Mouse (Mus musculus): ENCODE measurements around the gene Pdha2. TPM values are rescaled to one million over a fixed set of nuclear protein-coding genes. Genes with fewer than 3 reads are reported as not detected.

Pdha2 gene
- total and polyA plus RNA-seq, 2 experiments, result not detected

GRCm38 (mm10) chr3:141222339-141222738, 10.2 kb upstream of the Pdha2 start:
- Histone ChIP-seq H3K27ac (replicated peaks; ENCODE audit: insufficient read depth, low read depth, low read length) (no peak overlapping the region), H3K9ac (ENCODE audit: low read depth, low read length) (no peak overlapping the region), H3K4me3 (ENCODE audit: insufficient read depth, low read depth, low read length) (no peak overlapping the region), H3K27me3 (ENCODE audit: control insufficient read depth, insufficient read depth, low read length) (no peaks in the 10 kb centered on the region), H3K4me1 (ENCODE audit: control insufficient read depth, insufficient read depth, low read length) (no peaks in the 10 kb centered on the region), H3K79me2 (ENCODE audit: control insufficient read depth, insufficient read depth, low read length) (no peaks in the 10 kb centered on the region), H3K36me3 (ENCODE audit: control insufficient read depth, insufficient read depth, low read length) (no peaks in the 10 kb centered on the region)
- WGBS, result 39% methylated on average over 1 of the region's 1 CpGs
- TF ChIP-seq POLR2A (IDR thresholded peaks at IDR 0.05; ENCODE audit: extremely low read depth, insufficient read depth, low read length) (no peak), CTCF (IDR thresholded peaks at IDR 0.05; ENCODE audit: low read depth, low read length) (no peak)
- no peak for DNase-seq (ENCODE audit: extremely low read depth, low read depth, low spot score)

DNA sequence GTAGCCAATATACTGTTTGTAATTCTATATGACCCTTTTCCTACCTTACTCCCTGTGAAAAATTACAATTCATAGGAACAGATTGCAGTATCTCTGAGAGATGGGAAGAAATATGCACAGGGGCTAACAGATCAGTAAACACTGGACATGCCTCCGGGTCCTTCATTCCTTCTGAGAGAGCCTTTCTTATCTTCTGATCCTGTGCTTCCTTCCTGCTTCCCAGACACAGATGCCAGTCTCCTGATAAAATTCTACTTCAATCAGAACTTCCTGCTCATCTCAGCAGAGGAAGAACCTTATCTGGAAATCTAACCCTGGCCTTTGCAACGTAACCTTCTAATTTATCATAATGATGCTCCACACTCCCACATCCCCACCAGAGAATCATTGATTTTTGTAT, 6.4 kb upstream of the Pdha2 start:
- no peaks in the 10 kb centered on the region for H3K79me2 ChIP-seq (ENCODE audit: control insufficient read depth, insufficient read depth, low read length)
- no peak overlapping the region for H3K9ac ChIP-seq (ENCODE audit: low read depth, low read length)
- H3K4me1 ChIP-seq (ENCODE audit: control insufficient read depth, insufficient read depth, low read length), result no peaks in the 10 kb centered on the region
- WGBS, result 55% methylated on average over 2 of the region's 2 CpGs
- no peaks in the 10 kb centered on the region for H3K27me3 ChIP-seq (ENCODE audit: control insufficient read depth, insufficient read depth, low read length)
- no peak for TF ChIP-seq POLR2A (IDR thresholded peaks at IDR 0.05; ENCODE audit: extremely low read depth, insufficient read depth, low read length)
- no peak for TF ChIP-seq CTCF (IDR thresholded peaks at IDR 0.05; ENCODE audit: low read depth, low read length)
- no peaks in the 10 kb centered on the region for H3K36me3 ChIP-seq (ENCODE audit: control insufficient read depth, insufficient read depth, low read length)
- H3K27ac ChIP-seq (replicated peaks; ENCODE audit: insufficient read depth, low read depth, low read length), result no peak overlapping the region
- H3K4me3 ChIP-seq (ENCODE audit: insufficient read depth, low read depth, low read length), result no peak overlapping the region
- no peak for DNase-seq (ENCODE audit: extremely low read depth, low read depth, low spot score)

DNA sequence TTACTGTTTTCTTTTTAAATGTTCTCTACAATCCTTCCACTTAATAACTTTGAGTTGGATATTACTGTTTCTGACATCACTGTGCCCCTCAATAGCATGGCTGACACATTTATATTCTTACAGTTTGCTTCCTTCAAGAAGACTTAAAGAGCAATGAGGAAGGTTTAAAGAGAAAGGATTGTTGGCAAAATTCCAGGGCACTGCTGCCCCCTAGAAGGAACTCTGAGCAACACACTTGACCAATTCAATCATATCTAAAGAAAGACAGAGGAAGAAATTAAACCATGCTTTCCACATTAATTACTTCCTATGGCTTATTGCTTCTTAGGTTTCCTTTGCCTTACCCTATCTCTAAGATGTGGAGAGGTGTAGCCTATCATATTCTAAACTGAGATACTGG, 4.8 kb upstream of the Pdha2 start:
- no peaks in the 10 kb centered on the region for H3K27me3 ChIP-seq (ENCODE audit: control insufficient read depth, insufficient read depth, low read length)

DNA sequence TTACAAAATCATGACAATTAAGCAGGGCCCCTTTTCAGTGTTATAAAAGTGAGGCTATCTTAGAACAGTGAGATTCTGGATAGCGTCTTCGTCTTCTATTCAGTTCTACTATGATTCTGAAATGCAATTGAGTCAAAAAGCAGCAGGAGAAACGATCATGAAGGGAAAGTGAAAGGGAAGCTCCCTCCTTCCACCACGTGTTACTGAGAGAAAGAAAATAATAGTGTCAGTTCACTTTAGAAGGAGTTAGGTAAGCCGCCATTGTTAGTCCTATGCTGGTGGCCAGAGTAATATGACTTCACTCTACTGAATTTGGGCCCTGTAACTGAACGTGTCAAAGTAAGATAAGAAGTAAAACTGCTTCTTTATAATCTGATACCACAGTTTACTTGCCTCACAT, 4.1 kb upstream of the Pdha2 start:
- no peaks in the 10 kb centered on the region for H3K36me3 ChIP-seq (ENCODE audit: control insufficient read depth, insufficient read depth, low read length)
- 71% methylated on average over 6 of the region's 6 CpGs for WGBS
- no peak for DNase-seq (ENCODE audit: extremely low read depth, low read depth, low spot score)
- no peaks in the 10 kb centered on the region for H3K4me1 ChIP-seq (ENCODE audit: control insufficient read depth, insufficient read depth, low read length)
- H3K79me2 ChIP-seq (ENCODE audit: control insufficient read depth, insufficient read depth, low read length), result no peaks in the 10 kb centered on the region
- H3K4me3 ChIP-seq (ENCODE audit: insufficient read depth, low read depth, low read length), result no peak overlapping the region
- no peak overlapping the region for H3K9ac ChIP-seq (ENCODE audit: low read depth, low read length)
- no peak overlapping the region for H3K27ac ChIP-seq (replicated peaks; ENCODE audit: insufficient read depth, low read depth, low read length)
- TF ChIP-seq POLR2A (IDR thresholded peaks at IDR 0.05; ENCODE audit: extremely low read depth, insufficient read depth, low read length), result no peak
- no peaks in the 10 kb centered on the region for H3K27me3 ChIP-seq (ENCODE audit: control insufficient read depth, insufficient read depth, low read length)

More for the DNA sequence above, 4.8 kb upstream of the Pdha2 start:
- H3K4me3 ChIP-seq (ENCODE audit: insufficient read depth, low read depth, low read length), result no peak overlapping the region
- no peaks in the 10 kb centered on the region for H3K79me2 ChIP-seq (ENCODE audit: control insufficient read depth, insufficient read depth, low read length)
- no peaks in the 10 kb centered on the region for H3K4me1 ChIP-seq (ENCODE audit: control insufficient read depth, insufficient read depth, low read length)
- TF ChIP-seq POLR2A (IDR thresholded peaks at IDR 0.05; ENCODE audit: extremely low read depth, insufficient read depth, low read length) (no peak), CTCF (IDR thresholded peaks at IDR 0.05; ENCODE audit: low read depth, low read length) (no peak)
- H3K36me3 ChIP-seq (ENCODE audit: control insufficient read depth, insufficient read depth, low read length), result no peaks in the 10 kb centered on the region
- no peak overlapping the region for H3K27ac ChIP-seq (replicated peaks; ENCODE audit: insufficient read depth, low read depth, low read length)
- no peak for DNase-seq (ENCODE audit: extremely low read depth, low read depth, low spot score)
- H3K9ac ChIP-seq (ENCODE audit: low read depth, low read length), result no peak overlapping the region

DNA sequence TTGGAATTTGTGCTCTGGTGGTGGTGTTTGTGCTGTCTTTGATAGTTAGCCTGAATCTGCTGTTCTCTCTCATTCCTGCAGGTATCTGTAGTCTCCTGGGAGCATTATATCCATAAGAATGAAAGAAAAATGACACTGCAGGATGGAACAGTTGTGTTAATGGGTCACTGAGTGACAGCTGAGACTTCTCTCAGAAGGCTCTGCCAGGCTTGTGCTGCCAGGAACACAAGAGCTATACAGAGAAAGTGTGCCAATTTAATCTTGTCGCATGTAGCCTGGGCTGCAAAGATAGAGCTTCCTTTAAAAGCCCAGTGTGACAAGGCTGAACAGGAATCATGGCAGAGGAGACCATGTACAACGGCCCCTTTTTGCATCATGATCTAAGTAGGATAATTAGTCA, 2.6 kb upstream of the Pdha2 start:
- 94% methylated on average over 2 of the region's 2 CpGs for WGBS
- H3K4me1 ChIP-seq (ENCODE audit: control insufficient read depth, insufficient read depth, low read length), result no peaks in the 10 kb centered on the region
- H3K27ac ChIP-seq (replicated peaks; ENCODE audit: insufficient read depth, low read depth, low read length), result no peak overlapping the region

DNA sequence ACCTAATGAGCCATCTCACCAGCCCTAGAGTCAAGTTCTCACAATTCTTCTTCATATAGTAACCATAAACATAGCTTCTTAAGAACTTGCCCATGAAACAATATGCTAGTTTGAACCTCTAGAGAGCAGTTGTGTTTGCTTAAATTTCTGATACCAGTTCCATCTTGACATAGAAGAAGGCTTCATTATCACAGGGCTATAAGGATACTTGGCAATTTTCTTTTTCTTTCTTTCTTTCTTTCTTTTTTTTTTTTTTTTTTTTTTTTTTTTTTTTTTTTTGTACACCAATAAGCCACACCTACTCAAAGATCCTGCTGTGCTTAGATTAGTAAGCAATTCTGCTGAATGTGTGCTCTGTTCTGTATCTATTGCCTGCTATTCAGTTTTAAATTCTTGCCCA, 2.0 kb upstream of the Pdha2 start:
- Histone ChIP-seq H3K4me1 (ENCODE audit: control insufficient read depth, insufficient read depth, low read length) (no peaks in the 10 kb centered on the region), H3K27ac (replicated peaks; ENCODE audit: insufficient read depth, low read depth, low read length) (no peak overlapping the region), H3K79me2 (ENCODE audit: control insufficient read depth, insufficient read depth, low read length) (no peaks in the 10 kb centered on the region), H3K27me3 (ENCODE audit: control insufficient read depth, insufficient read depth, low read length) (no peaks in the 10 kb centered on the region), H3K36me3 (ENCODE audit: control insufficient read depth, insufficient read depth, low read length) (no peaks in the 10 kb centered on the region), H3K9ac (ENCODE audit: low read depth, low read length) (no peak overlapping the region), H3K4me3 (ENCODE audit: insufficient read depth, low read depth, low read length) (no peak overlapping the region)
- no peak for DNase-seq (ENCODE audit: extremely low read depth, low read depth, low spot score)
- TF ChIP-seq POLR2A (IDR thresholded peaks at IDR 0.05; ENCODE audit: extremely low read depth, insufficient read depth, low read length) (no peak), CTCF (IDR thresholded peaks at IDR 0.05; ENCODE audit: low read depth, low read length) (no peak)

More for the DNA sequence above, 2.6 kb upstream of the Pdha2 start:
- no peak for DNase-seq (ENCODE audit: extremely low read depth, low read depth, low spot score)
- TF ChIP-seq POLR2A (IDR thresholded peaks at IDR 0.05; ENCODE audit: extremely low read depth, insufficient read depth, low read length) (no peak), CTCF (IDR thresholded peaks at IDR 0.05; ENCODE audit: low read depth, low read length) (no peak)
- Histone ChIP-seq H3K27me3 (ENCODE audit: control insufficient read depth, insufficient read depth, low read length) (no peaks in the 10 kb centered on the region), H3K79me2 (ENCODE audit: control insufficient read depth, insufficient read depth, low read length) (no peaks in the 10 kb centered on the region), H3K9ac (ENCODE audit: low read depth, low read length) (no peak overlapping the region), H3K4me3 (ENCODE audit: insufficient read depth, low read depth, low read length) (no peak overlapping the region), H3K36me3 (ENCODE audit: control insufficient read depth, insufficient read depth, low read length) (no peaks in the 10 kb centered on the region)
